Mouse (Mus musculus) heart, embryonic 11.5 days (tissue): Measurements from ENCODE around the gene Xbp1. TPM values are rescaled to one million over a fixed set of nuclear protein-coding genes. Genes with fewer than 3 reads are reported as not detected.

ENCODE experiments used
- polyA plus RNA-seq: library from polyadenylated mRNA; unstranded; fragments of >200 nt; fragmentation: Nextera tagmentation; extraction: Ambion mirVana; gene quantifications from 2 replicates; pipeline ENCODE4 v1.2.1, GENCODE M21; 2014

Xbp1 gene
- polyA plus RNA-seq, 1 experiment from 2014 or later = 141 TPM

Other genes with a start within 250 kb of the Xbp1 start
- gene Znrf3, start 75.8 kb upstream of the Xbp1 start, polyA plus RNA-seq = 7.3 and 9.3 TPM in 2 replicates
- gene Ccdc117, start 21.5 kb downstream of the Xbp1 start, polyA plus RNA-seq = 14.4 and 17.8 TPM in 2 replicates
- 0.96 TPM in 1 of 2 replicates, not detected in the other for gene Ankrd36, start 49.0 kb downstream of the Xbp1 start, polyA plus RNA-seq
- 174 and 184 TPM in 2 replicates for gene Mrps24, start 195.0 kb downstream of the Xbp1 start, polyA plus RNA-seq
- gene Urgcp, start 241.7 kb downstream of the Xbp1 start, polyA plus RNA-seq = 14.2 and 18.7 TPM in 2 replicates